Mouse (Mus musculus) midbrain, embryonic 13.5 days (tissue): ENCODE measurements around the gene Rfc1. TPM values are rescaled to one million over a fixed set of nuclear protein-coding genes. Genes with fewer than 3 reads are reported as not detected.

ENCODE experiments used
- ATAC-seq: fragments of 200-750 bp; cut with Nextera tagmentation; 2 replicates; pipeline ENCODE4 v1.8.0; 2017; ENCODE audit warnings: mild to moderate bottlenecking, moderate TSS enrichment, moderate library complexity
- H3K27ac ChIP-seq: fragments of 300-500 bp; sonication (generic); 2 replicates; pipeline ENCODE4 v1.5.1; 2015; ENCODE audit warnings: inconsistent platforms, mild to moderate bottlenecking, moderate library complexity
- H3K27me3 ChIP-seq: fragments of 300-500 bp; sonication (generic); 2 replicates; pipeline ENCODE4 v1.6.1; 2015; ENCODE audit warnings: mild to moderate bottlenecking, inconsistent platforms
- H3K36me3 ChIP-seq: fragments of 300-500 bp; sonication (generic); 2 replicates; pipeline ENCODE4 v1.6.1; 2015; ENCODE audit warnings: mild to moderate bottlenecking, inconsistent platforms
- H3K4me1 ChIP-seq: fragments of 300-500 bp; sonication (generic); replicated peaks from 2 replicates; pipeline ENCODE4 v1.6.1; 2015; ENCODE audit warnings: inconsistent platforms
- H3K4me2 ChIP-seq: fragments of 300-500 bp; sonication (generic); replicated peaks from 2 replicates; pipeline ENCODE4 v1.6.1; 2015; ENCODE audit warnings: moderate library complexity, mild to moderate bottlenecking, inconsistent platforms
- H3K4me3 ChIP-seq: fragments of 300-500 bp; sonication (generic); replicated peaks from 2 replicates; pipeline ENCODE4 v1.5.1; 2015; ENCODE audit warnings: mild to moderate bottlenecking, inconsistent platforms
- H3K9ac ChIP-seq: fragments of 300-500 bp; sonication (generic); replicated peaks from 2 replicates; pipeline ENCODE4 v1.6.1; 2015; ENCODE audit warnings: mild to moderate bottlenecking, inconsistent platforms
- H3K9me3 ChIP-seq: fragments of 300-500 bp; sonication (generic); 2 replicates; pipeline ENCODE4 v1.6.1; 2016; ENCODE audit warnings: mild to moderate bottlenecking, inconsistent platforms
- WGBS: fragments of 180-500 bp; shearing (Covaris S2); methylation state at CpG from one replicate; pipeline ENCODE4 v1.1.7; 2015; 5-methylcytosine and 5-hydroxymethylcytosine counted together
- polyA plus RNA-seq: library from polyadenylated mRNA; unstranded; fragments of >200 nt; fragmentation: Nextera tagmentation; extraction: Ambion mirVana; gene quantifications from 2 replicates; pipeline ENCODE4 v1.2.1, GENCODE M21; 2015

Rfc1 gene
- 35.4 and 42.8 TPM in 2 replicates for polyA plus RNA-seq

DNA sequence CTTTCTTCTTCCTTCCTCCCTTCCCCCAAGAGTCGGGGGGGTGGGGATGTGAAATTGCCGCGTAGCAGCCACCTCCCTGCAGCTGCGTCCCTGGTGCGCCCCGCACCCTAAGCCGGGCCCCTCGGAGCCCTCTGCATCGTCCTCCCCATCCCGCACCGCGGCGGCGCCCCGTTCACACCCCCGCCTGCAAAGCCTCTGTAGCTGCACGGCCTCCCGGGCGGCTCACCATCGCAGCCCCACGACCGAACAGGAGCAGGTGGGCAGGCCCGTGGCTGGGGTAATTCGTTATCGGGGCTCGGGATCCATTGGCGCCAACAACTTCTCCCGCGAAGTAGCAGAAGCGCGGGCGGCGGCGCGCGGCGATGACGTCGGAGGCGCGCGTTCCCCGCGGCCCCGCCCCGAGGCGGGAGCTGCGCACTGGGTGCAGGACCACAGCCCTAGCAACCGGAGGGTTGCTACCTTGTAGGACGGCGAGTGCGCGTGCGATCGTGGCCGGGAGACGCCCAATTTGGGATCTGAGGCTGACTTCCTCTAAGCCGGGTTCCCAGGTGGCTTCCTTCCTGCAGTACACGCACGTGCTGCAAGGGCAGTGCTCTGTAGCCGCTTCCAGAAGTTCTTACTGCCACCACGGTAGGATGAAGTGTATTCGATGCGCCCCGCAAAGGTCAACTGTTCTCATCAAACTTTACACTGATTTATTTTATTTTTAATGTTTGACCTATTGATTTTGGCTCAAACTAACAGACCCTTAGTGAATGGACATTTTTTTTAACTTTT lies at the start of gene Rfc1:
Gene Rfc1 (minus strand): TSS at position 373 of the 777 bp plus-strand sequence.
- Histone ChIP-seq H3K4me3 (peak within 1 kb of the TSS; percentile 91), H3K9me3 (no peaks in the 10 kb centered on the region), H3K4me1 (peaks cover 8% of the 10 kb centered on the region), H3K36me3 (no peaks in the 10 kb centered on the region), H3K27me3 (no peaks in the 10 kb centered on the region), H3K27ac (peak within 1 kb of the TSS; percentile 69), H3K9ac (peak within 1 kb of the TSS; percentile 76), H3K4me2 (peak within 1 kb of the TSS; percentile 87)
- WGBS = under 1% methylated on average over 65 of the region's 65 CpGs
- ATAC-seq = peak; percentile 99

DNA sequence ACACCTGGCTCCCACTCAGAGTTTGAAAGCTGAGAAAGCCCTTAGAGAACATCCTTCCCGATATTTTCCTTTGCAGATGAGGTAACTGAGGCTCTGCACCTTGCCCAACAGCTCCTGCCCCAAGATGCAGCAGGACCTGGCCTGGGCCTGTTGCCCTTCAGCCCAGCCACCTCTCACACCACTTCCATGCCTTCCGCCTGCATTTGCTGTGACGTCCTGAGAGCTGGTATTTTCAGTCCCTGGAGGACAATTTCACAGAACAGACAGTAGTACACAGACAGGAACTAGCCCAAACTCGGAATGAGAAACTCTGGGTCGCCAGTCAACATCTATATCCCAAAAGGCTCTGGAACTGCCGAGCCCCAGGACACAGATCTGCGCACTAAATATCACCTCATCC lies 39.3 kb upstream of the Rfc1 start:
- no peak overlapping the region for H3K9ac ChIP-seq
- H3K36me3 ChIP-seq = no peaks in the 10 kb centered on the region
- no peaks in the 10 kb centered on the region for H3K27me3 ChIP-seq
- no peak overlapping the region for H3K4me2 ChIP-seq
- 81% methylated on average over 7 of the region's 7 CpGs for WGBS
- ATAC-seq = no peak
- no peaks in the 10 kb centered on the region for H3K4me1 ChIP-seq
- no peaks in the 10 kb centered on the region for H3K9me3 ChIP-seq
- H3K27ac ChIP-seq = no peak overlapping the region
- no peak overlapping the region for H3K4me3 ChIP-seq

GRCm38 (mm10) chr5:65371551-65371950 lies 36.1 kb upstream of the Rfc1 start:
- Histone ChIP-seq H3K9me3 (no peaks in the 10 kb centered on the region), H3K9ac (no peak overlapping the region), H3K4me2 (no peak overlapping the region), H3K4me1 (no peaks in the 10 kb centered on the region), H3K27ac (no peak overlapping the region), H3K27me3 (no peaks in the 10 kb centered on the region), H3K36me3 (no peaks in the 10 kb centered on the region), H3K4me3 (no peak overlapping the region)
- no peak for ATAC-seq
- WGBS = 90% methylated on average over 7 of the region's 7 CpGs

DNA sequence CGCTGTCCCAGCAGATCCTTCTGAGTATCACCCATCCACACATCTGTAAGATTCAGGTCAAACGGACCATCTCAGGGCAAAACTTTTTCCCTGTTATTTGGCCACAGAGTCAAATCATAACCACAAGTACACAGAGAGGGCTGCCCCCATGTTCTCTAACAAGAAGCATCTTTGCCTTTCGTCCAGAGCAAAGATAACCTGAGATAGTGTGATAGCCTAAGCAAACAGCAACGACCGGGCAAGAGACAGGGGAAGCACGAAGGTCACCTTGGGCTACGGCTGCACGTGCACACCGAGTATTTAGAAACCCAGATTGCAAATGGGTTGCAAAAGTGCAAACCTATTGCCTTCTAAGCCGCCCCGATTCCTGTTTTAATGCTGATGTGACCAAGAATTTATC lies 32.4 kb upstream of the Rfc1 start:
- Histone ChIP-seq H3K27ac (no peak overlapping the region), H3K27me3 (no peaks in the 10 kb centered on the region), H3K9ac (no peak overlapping the region), H3K4me2 (no peak overlapping the region), H3K9me3 (no peaks in the 10 kb centered on the region), H3K36me3 (no peaks in the 10 kb centered on the region), H3K4me1 (no peaks in the 10 kb centered on the region), H3K4me3 (no peak overlapping the region)
- 92% methylated on average over 11 of the region's 11 CpGs for WGBS
- ATAC-seq = no peak

- Histone ChIP-seq H3K9me3 (0 out of 2 replicates have a peak, but pooled peaks cover 3% of the 10 kb centered on the region), H3K4me3 (no peak overlapping the region), H3K9ac (no peak overlapping the region), H3K4me2 (no peak overlapping the region), H3K4me1 (no peaks in the 10 kb centered on the region), H3K27ac (no peak overlapping the region), H3K27me3 (no peaks in the 10 kb centered on the region), H3K36me3 (no peaks in the 10 kb centered on the region)
- no peak for ATAC-seq
- WGBS = 90% methylated on average over 3 of the region's 3 CpGs
These were observed 22.3 kb upstream of the Rfc1 start for GRCm38 (mm10) chr5:65357771-65358170.

DNA sequence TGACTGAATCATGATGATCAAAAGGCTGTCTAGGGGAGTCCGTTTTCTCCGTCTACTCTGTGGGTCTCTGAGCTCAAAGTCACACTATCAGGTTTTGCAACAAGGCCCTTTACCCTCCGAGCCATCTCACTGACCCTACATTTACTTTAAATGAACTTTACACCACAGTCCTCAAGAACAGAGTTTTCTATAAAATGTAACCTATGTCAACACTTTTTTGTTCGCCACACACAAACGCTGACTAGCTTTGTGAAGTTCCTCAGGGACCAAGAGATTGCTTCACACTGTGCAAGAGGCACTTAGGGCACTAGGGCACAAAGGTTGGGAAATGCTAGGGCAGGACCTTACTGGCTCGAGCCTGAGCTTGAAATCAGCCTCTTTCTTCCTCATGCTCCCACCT lies 21.4 kb upstream of the Rfc1 start:
- Histone ChIP-seq H3K9ac (no peak overlapping the region), H3K4me3 (no peak overlapping the region), H3K9me3 (0 out of 2 replicates have a peak, but pooled peaks cover 3% of the 10 kb centered on the region), H3K27ac (no peak overlapping the region), H3K4me1 (no peaks in the 10 kb centered on the region), H3K36me3 (no peaks in the 10 kb centered on the region), H3K4me2 (no peak overlapping the region), H3K27me3 (no peaks in the 10 kb centered on the region)
- WGBS = 84% methylated on average over 6 of the region's 6 CpGs
- ATAC-seq = no peak

- no peaks in the 10 kb centered on the region for H3K36me3 ChIP-seq
- no peaks in the 10 kb centered on the region for H3K4me1 ChIP-seq
- no peak overlapping the region for H3K27ac ChIP-seq
- no peaks in the 10 kb centered on the region for H3K27me3 ChIP-seq
- H3K4me2 ChIP-seq = no peak overlapping the region
- WGBS = 82% methylated on average over 5 of the region's 5 CpGs
- ATAC-seq = no peak
- no peak overlapping the region for H3K4me3 ChIP-seq
- H3K9me3 ChIP-seq = 0 out of 2 replicates have a peak, but pooled peaks cover 3% of the 10 kb centered on the region
- H3K9ac ChIP-seq = no peak overlapping the region
These were observed 19.5 kb upstream of the Rfc1 start for GRCm38 (mm10) chr5:65354985-65355384.

DNA sequence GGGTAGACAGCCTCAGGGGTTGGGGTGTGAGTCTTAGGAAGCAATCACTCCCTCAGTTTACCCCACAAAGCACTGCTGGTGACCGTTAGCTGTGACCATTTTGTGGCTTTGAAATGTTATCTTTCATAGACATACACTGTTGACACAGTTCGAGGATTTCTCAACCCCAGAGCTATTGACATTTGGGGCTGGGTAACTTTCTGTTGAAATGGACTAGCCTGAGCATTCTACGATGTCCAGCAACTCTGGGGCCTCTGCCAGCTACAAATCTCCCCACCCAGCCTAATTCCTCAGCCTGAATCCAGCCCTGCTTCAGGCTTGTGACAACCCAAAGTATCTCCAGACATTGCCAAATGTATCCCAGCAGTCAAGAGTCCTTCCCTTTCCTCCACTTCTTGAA lies 18.6 kb upstream of the Rfc1 start:
- H3K36me3 ChIP-seq = no peaks in the 10 kb centered on the region
- no peak overlapping the region for H3K27ac ChIP-seq
- 0 out of 2 replicates have a peak, but pooled peaks cover 3% of the 10 kb centered on the region for H3K9me3 ChIP-seq
- no peak for ATAC-seq
- 94% methylated on average over 3 of the region's 3 CpGs for WGBS
- H3K27me3 ChIP-seq = no peaks in the 10 kb centered on the region
- no peak overlapping the region for H3K4me3 ChIP-seq
- no peak overlapping the region for H3K4me2 ChIP-seq
- no peaks in the 10 kb centered on the region for H3K4me1 ChIP-seq
- H3K9ac ChIP-seq = no peak overlapping the region

DNA sequence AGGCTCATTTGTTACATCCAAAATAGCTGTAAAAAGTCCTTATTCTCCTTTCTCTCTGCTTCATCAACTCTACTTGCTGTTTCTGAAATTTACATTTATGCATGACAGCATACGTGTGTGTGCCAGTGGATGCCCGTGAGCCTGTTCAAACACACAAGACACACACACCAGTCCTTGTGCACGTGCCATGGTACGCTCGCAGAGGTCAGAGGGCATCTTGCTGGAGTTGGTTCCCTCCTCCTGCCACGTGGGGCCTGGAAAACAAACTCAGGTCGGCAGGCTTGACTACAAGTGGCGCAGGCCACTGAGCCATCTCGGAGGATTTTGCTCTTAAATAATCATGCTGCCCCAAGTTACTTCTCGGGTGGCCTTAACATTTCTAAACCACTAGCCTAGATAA lies 15.0 kb upstream of the Rfc1 start:
- H3K4me2 ChIP-seq = no peak overlapping the region
- 0 out of 2 replicates have a peak, but pooled peaks cover 3% of the 10 kb centered on the region for H3K9me3 ChIP-seq
- no peak for ATAC-seq
- WGBS = 78% methylated on average over 10 of the region's 10 CpGs
- H3K27me3 ChIP-seq = no peaks in the 10 kb centered on the region
- H3K36me3 ChIP-seq = no peaks in the 10 kb centered on the region
- H3K4me1 ChIP-seq = no peaks in the 10 kb centered on the region
- no peak overlapping the region for H3K4me3 ChIP-seq
- no peak overlapping the region for H3K9ac ChIP-seq
- H3K27ac ChIP-seq = no peak overlapping the region

GRCm38 (mm10) chr5:65348168-65348567 lies 12.7 kb upstream of the Rfc1 start, which contains the start of gene Klb:
Gene Klb (plus strand): TSS chr5:65348314.
- Histone ChIP-seq H3K27ac (no peak within 1 kb of the TSS), H3K4me1 (no peaks in the 10 kb centered on the region), H3K9me3 (no peaks in the 10 kb centered on the region), H3K27me3 (no peaks in the 10 kb centered on the region), H3K4me2 (peak within 1 kb of the TSS; percentile 25), H3K36me3 (no peaks in the 10 kb centered on the region), H3K4me3 (no peak within 1 kb of the TSS), H3K9ac (no peak within 1 kb of the TSS)
- no peak for ATAC-seq
- WGBS = 55% methylated on average over 15 of the region's 15 CpGs

DNA sequence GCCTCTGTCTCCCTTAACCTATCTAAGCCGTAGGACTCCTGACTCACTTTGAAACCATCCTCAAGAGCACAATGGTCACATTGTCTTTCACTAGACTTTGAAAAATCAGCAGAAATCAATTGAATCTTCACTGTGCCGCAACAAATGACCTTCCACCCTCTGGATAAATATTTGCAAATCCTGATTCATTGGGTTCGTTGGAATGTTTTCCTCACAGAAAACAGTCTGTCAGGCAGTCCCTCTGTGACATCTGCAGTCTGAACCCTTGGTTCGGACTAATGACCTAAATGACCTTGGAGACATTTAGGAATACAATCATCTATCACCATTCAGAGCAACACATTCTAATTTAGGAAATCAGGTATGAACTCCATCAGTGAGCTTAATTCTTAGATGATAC lies 4.7 kb upstream of the Rfc1 start:
- Histone ChIP-seq H3K4me1 (peaks cover 5% of the 10 kb centered on the region; the same call in 1 of the 2 replicates), H3K9ac (no peak overlapping the region), H3K4me2 (no peak overlapping the region), H3K27ac (no peak overlapping the region), H3K9me3 (no peaks in the 10 kb centered on the region), H3K4me3 (no peak overlapping the region), H3K36me3 (no peaks in the 10 kb centered on the region), H3K27me3 (no peaks in the 10 kb centered on the region)
- no peak for ATAC-seq
- 61% methylated on average over 4 of the region's 4 CpGs for WGBS

- no peaks in the 10 kb centered on the region for H3K27me3 ChIP-seq
- 81% methylated on average over 6 of the region's 6 CpGs for WGBS
- no peaks in the 10 kb centered on the region for H3K9me3 ChIP-seq
- peaks cover 8% of the 10 kb centered on the region for H3K4me1 ChIP-seq
- no peak overlapping the region for H3K27ac ChIP-seq
- H3K36me3 ChIP-seq = no peaks in the 10 kb centered on the region
- H3K4me3 ChIP-seq = no peak overlapping the region
- no peak overlapping the region for H3K9ac ChIP-seq
- no peak for ATAC-seq
- H3K4me2 ChIP-seq = no peak overlapping the region
These were observed 2.9 kb upstream of the Rfc1 start for GRCm38 (mm10) chr5:65338394-65338793.

DNA sequence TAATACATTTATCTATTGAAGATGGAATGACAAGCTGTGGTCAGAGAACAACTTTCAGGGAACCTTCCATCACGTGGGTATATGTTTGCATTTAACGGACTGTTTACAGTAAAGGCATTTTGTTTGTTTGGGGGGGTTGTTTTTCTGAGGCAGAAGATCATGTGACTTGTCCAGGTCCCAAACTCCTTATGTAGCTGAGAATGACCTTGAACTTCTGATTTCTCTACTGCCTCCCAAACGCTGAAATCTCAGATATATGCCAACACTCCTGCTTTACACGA lies 545 bp upstream of the Rfc1 start:
- Histone ChIP-seq H3K27ac (no peak overlapping the region), H3K4me1 (peaks cover 8% of the 10 kb centered on the region), H3K9ac (peak overlapping the region; percentile 76; the same call in 1 of the 2 replicates), H3K9me3 (no peaks in the 10 kb centered on the region), H3K4me2 (peak overlapping the region; percentile 87), H3K4me3 (peak overlapping the region; percentile 91), H3K36me3 (no peaks in the 10 kb centered on the region), H3K27me3 (no peaks in the 10 kb centered on the region)
- 0 out of 2 replicates have a peak, but pooled peaks have one; percentile 25 for ATAC-seq
- WGBS = 32% methylated on average over 4 of the region's 4 CpGs
